In the genomic region with DNA sequence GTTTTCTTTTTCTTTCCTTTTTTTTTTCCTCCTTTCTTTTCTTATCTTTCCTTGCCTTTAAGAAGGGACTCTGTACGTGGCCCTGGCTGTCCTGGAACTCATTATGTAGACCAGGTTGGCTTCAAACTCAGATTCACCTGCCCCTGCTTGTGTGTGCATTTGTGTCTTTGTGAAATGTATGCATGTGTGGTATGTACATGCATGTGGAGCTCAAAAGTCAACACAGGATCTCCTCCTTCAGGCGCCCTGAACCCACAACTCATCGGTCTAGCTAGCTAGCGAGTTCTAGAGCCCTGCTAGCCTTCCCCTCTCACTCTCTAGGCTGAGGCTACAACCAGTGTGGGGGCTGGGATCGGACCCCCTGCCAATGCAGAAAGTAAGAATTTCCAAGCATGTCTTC, we compare ENCODE assay signal across 12 mouse cellular contexts. TPM values are rescaled to one million over a fixed set of nuclear protein-coding genes. Genes with fewer than 3 reads are reported as not detected.
DNase-seq lines count a peak whose midpoint lies in the region; ATAC-seq lines count a peak whose summit lies in the region.
"Had no signal": no experiment of that assay in that cellular context is flagged by ENCODE, and none has a peak within 500 bp of the region (broad histone marks: within the 10 kb centered on the region; RNA-seq: fewer than 3 reads in every experiment).

No protein-coding gene starts in this region.

- no peaks in the 10 kb centered on the region for H3K9me3 ChIP-seq in hindbrain, embryonic 14.5 days (ENCODE audit: control insufficient read depth, low read length)
- H3K9me3 ChIP-seq in hindbrain, embryonic 11.5 days (ENCODE audit: control insufficient read depth, low read length) = no peaks in the 10 kb centered on the region
- no peaks in the 10 kb centered on the region for H3K9me3 ChIP-seq in midbrain, embryonic 15.5 days
- H3K9me3 ChIP-seq in midbrain, embryonic 14.5 days (ENCODE audit: control insufficient read depth, low read length) = no peaks in the 10 kb centered on the region
- H3K9me3 ChIP-seq in stomach, embryonic 16.5 days (replicated peaks; ENCODE audit: control insufficient read depth, low read length) = no peaks in the 10 kb centered on the region

- peak; percentile 17 to 38 for DNase-seq in adrenal gland, adult (ENCODE audit: inconsistent age in 2 of 2, low spot score in 1 of 2)
- no peak for DNase-seq in adrenal gland, postnatal 4 days (ENCODE audit: low spot score in 2 of 2)
- DNase-seq in hindbrain, embryonic 14.5 days (ENCODE audit: low spot score) = no peak
- no peak for DNase-seq in hindbrain, embryonic 11.5 days (ENCODE audit: low spot score)
- DNase-seq in midbrain, embryonic 14.5 days = no peak
- DNase-seq in layer of hippocampus, postnatal 25 days (ENCODE audit: extremely low spot score in 1 of 2, low spot score in 1 of 2) = no peak
- DNase-seq: cerebellum, postnatal 36 days; gastrocnemius, postnatal 14 days; right cerebral cortex, postnatal 4 days had no signal

- no peak overlapping the region for H3K4me3 ChIP-seq in hindbrain, embryonic 14.5 days (replicated peaks; ENCODE audit: low read length)
- no peak overlapping the region for H3K4me3 ChIP-seq in hindbrain, embryonic 11.5 days (ENCODE audit: low read depth, low read length)
- no peak overlapping the region for H3K4me3 ChIP-seq in midbrain, embryonic 15.5 days
- no peak overlapping the region for H3K4me3 ChIP-seq in midbrain, embryonic 14.5 days (replicated peaks; ENCODE audit: low read depth, low read length)
- no peak overlapping the region; the same call in 1 of the 2 replicates for H3K4me3 ChIP-seq in stomach, embryonic 16.5 days (replicated peaks; ENCODE audit: low read length)

- H3K36me3 ChIP-seq in hindbrain, embryonic 14.5 days (replicated peaks; ENCODE audit: control insufficient read depth, insufficient read depth) = peaks cover 6% of the 10 kb centered on the region; the same call in 1 of the 2 replicates
- no peaks in the 10 kb centered on the region for H3K36me3 ChIP-seq in hindbrain, embryonic 11.5 days (ENCODE audit: control insufficient read depth, insufficient read depth, low read length)
- H3K36me3 ChIP-seq in midbrain, embryonic 15.5 days (replicated peaks) = no peaks in the 10 kb centered on the region
- H3K36me3 ChIP-seq in midbrain, embryonic 14.5 days (ENCODE audit: control insufficient read depth, insufficient read depth, low read length) = peaks cover 12% of the 10 kb centered on the region
- no peaks in the 10 kb centered on the region for H3K36me3 ChIP-seq in stomach, embryonic 16.5 days (ENCODE audit: control insufficient read depth, insufficient read depth, low read length)

- peak overlapping the region; percentile 66; the same call in 1 of the 2 replicates for H3K4me2 ChIP-seq in hindbrain, embryonic 14.5 days (replicated peaks)
- H3K4me2 ChIP-seq in hindbrain, embryonic 11.5 days (replicated peaks; ENCODE audit: low read depth, low read length) = no peak overlapping the region
- H3K4me2 ChIP-seq in midbrain, embryonic 15.5 days = peak overlapping the region; percentile 59; the same call in 1 of the 2 replicates
- H3K4me2 ChIP-seq in midbrain, embryonic 14.5 days (ENCODE audit: low read length) = no peak overlapping the region
- 0 out of 2 replicates have a peak overlapping the region, but pooled peaks have one; percentile 68 for H3K4me2 ChIP-seq in stomach, embryonic 16.5 days (ENCODE audit: low read depth, low read length)

- ATAC-seq in hindbrain, embryonic 14.5 days (ENCODE audit: low FRiP score) = no peak
- ATAC-seq in hindbrain, embryonic 11.5 days (ENCODE audit: low FRiP score) = no peak
- ATAC-seq in midbrain, embryonic 15.5 days (replicated peaks) = no peak
- no peak for ATAC-seq in midbrain, embryonic 14.5 days (ENCODE audit: low FRiP score, low TSS enrichment)
- no peak for ATAC-seq in stomach, embryonic 16.5 days (ENCODE audit: insufficient read depth, low FRiP score)

- no peaks in the 10 kb centered on the region for H3K27me3 ChIP-seq in hindbrain, embryonic 14.5 days (ENCODE audit: control insufficient read depth, insufficient read depth, low read length)
- no peaks in the 10 kb centered on the region for H3K27me3 ChIP-seq in hindbrain, embryonic 11.5 days (ENCODE audit: control insufficient read depth, insufficient read depth, low read length)
- H3K27me3 ChIP-seq in midbrain, embryonic 15.5 days (replicated peaks) = no peaks in the 10 kb centered on the region
- no peaks in the 10 kb centered on the region for H3K27me3 ChIP-seq in midbrain, embryonic 14.5 days (ENCODE audit: control insufficient read depth, insufficient read depth, low read length)
- H3K27me3 ChIP-seq in stomach, embryonic 16.5 days (ENCODE audit: control insufficient read depth, insufficient read depth, low read length) = no peaks in the 10 kb centered on the region

- H3K9ac ChIP-seq in hindbrain, embryonic 14.5 days = no peak overlapping the region
- H3K9ac ChIP-seq in hindbrain, embryonic 11.5 days (ENCODE audit: low read depth, low read length) = no peak overlapping the region
- no peak overlapping the region for H3K9ac ChIP-seq in midbrain, embryonic 15.5 days
- no peak overlapping the region for H3K9ac ChIP-seq in midbrain, embryonic 14.5 days (replicated peaks; ENCODE audit: low read length)
- no peak overlapping the region for H3K9ac ChIP-seq in stomach, embryonic 16.5 days (ENCODE audit: low read length)

- no peak overlapping the region for H3K27ac ChIP-seq in hindbrain, embryonic 14.5 days
- H3K27ac ChIP-seq in hindbrain, embryonic 11.5 days (ENCODE audit: low read depth, low read length) = no peak overlapping the region
- H3K27ac ChIP-seq in midbrain, embryonic 15.5 days = no peak overlapping the region
- H3K27ac ChIP-seq in midbrain, embryonic 14.5 days (replicated peaks; ENCODE audit: low read depth, low read length) = no peak overlapping the region
- H3K27ac ChIP-seq in stomach, embryonic 16.5 days (ENCODE audit: low read length) = no peak overlapping the region
- H3K27ac ChIP-seq: macrophage had no signal

- H3K4me1 ChIP-seq in hindbrain, embryonic 14.5 days (replicated peaks; ENCODE audit: control insufficient read depth, insufficient read depth, low read length) = peaks cover 14% of the 10 kb centered on the region
- H3K4me1 ChIP-seq in hindbrain, embryonic 11.5 days (replicated peaks; ENCODE audit: control insufficient read depth, insufficient read depth, low read length) = no peaks in the 10 kb centered on the region
- H3K4me1 ChIP-seq in midbrain, embryonic 15.5 days = peaks cover 12% of the 10 kb centered on the region
- peaks cover 3% of the 10 kb centered on the region; the same call in 1 of the 2 replicates for H3K4me1 ChIP-seq in midbrain, embryonic 14.5 days (ENCODE audit: control insufficient read depth, insufficient read depth, low read length)
- peaks cover 11% of the 10 kb centered on the region for H3K4me1 ChIP-seq in stomach, embryonic 16.5 days (ENCODE audit: control insufficient read depth, insufficient read depth, low read length)

- 92% methylated on average over 5 of the region's 5 CpGs for WGBS in hindbrain, embryonic 14.5 days
- 90% methylated on average over 5 of the region's 5 CpGs for WGBS in hindbrain, embryonic 11.5 days
- WGBS in midbrain, embryonic 15.5 days = 89% methylated on average over 5 of the region's 5 CpGs
- 94% methylated on average over 5 of the region's 5 CpGs for WGBS in midbrain, embryonic 14.5 days
- 83% methylated on average over 5 of the region's 5 CpGs for WGBS in stomach, embryonic 16.5 days

RNA-seq across cellular contexts. Expression of gene Mrps36, which starts 1.6 kb away (rescaled TPM):
- total RNA-seq in adrenal gland, postnatal 4 days (2021) = 100 to 1,000 TPM in 1 of 2 experiments, 10 to 100 TPM in 1; 95.5 to 102 TPM
- 154 and 169 TPM in 2 replicates for polyA plus RNA-seq in hindbrain, embryonic 14.5 days (2014; fragmentation: Nextera tagmentation; extraction: Ambion mirVana)
- polyA plus RNA-seq in hindbrain, embryonic 11.5 days (2014; fragmentation: Nextera tagmentation; extraction: Ambion mirVana) = 135 and 139 TPM in 2 replicates
- polyA plus RNA-seq in midbrain, embryonic 15.5 days (2015; fragmentation: Nextera tagmentation; extraction: Ambion mirVana) = 119 and 125 TPM in 2 replicates
- polyA plus RNA-seq in midbrain, embryonic 14.5 days (2014; fragmentation: Nextera tagmentation; extraction: Ambion mirVana) = 132 and 142 TPM in 2 replicates
- polyA plus RNA-seq in stomach, embryonic 16.5 days (2015; fragmentation: Nextera tagmentation; extraction: Ambion mirVana) = 147 and 163 TPM in 2 replicates
- 10 to 100 TPM; 55.9 to 56.0 TPM for total RNA-seq in layer of hippocampus, postnatal 25 days (2021)

RNA-seq across cellular contexts. Expression of gene Cdk7, which starts 12.1 kb away (rescaled TPM):
- 10 to 100 TPM; 66.5 to 68.2 TPM for total RNA-seq in adrenal gland, postnatal 4 days (2021)
- 37.6 and 42.3 TPM in 2 replicates for polyA plus RNA-seq in hindbrain, embryonic 14.5 days (2014; fragmentation: Nextera tagmentation; extraction: Ambion mirVana)
- 78.0 TPM in 2 replicates for polyA plus RNA-seq in hindbrain, embryonic 11.5 days (2014; fragmentation: Nextera tagmentation; extraction: Ambion mirVana)
- polyA plus RNA-seq in midbrain, embryonic 15.5 days (2015; fragmentation: Nextera tagmentation; extraction: Ambion mirVana) = 41.6 and 42.7 TPM in 2 replicates
- polyA plus RNA-seq in midbrain, embryonic 14.5 days (2014; fragmentation: Nextera tagmentation; extraction: Ambion mirVana) = 43.2 and 46.0 TPM in 2 replicates
- polyA plus RNA-seq in stomach, embryonic 16.5 days (2015; fragmentation: Nextera tagmentation; extraction: Ambion mirVana) = 69.4 and 78.0 TPM in 2 replicates
- 10 to 100 TPM; 36.3 to 38.6 TPM for total RNA-seq in layer of hippocampus, postnatal 25 days (2021)

RNA-seq across cellular contexts. Expression of gene Cenph, which starts 32.9 kb away (rescaled TPM):
- total RNA-seq in adrenal gland, postnatal 4 days (2021) = 10 to 100 TPM in 1 of 2 experiments, 1 to 10 TPM in 1; 9.3 to 12.9 TPM
- polyA plus RNA-seq in hindbrain, embryonic 14.5 days (2014; fragmentation: Nextera tagmentation; extraction: Ambion mirVana) = 6.7 and 6.9 TPM in 2 replicates
- polyA plus RNA-seq in hindbrain, embryonic 11.5 days (2014; fragmentation: Nextera tagmentation; extraction: Ambion mirVana) = 46.6 and 48.0 TPM in 2 replicates
- 5.4 and 5.8 TPM in 2 replicates for polyA plus RNA-seq in midbrain, embryonic 15.5 days (2015; fragmentation: Nextera tagmentation; extraction: Ambion mirVana)
- 5.1 and 8.3 TPM in 2 replicates for polyA plus RNA-seq in midbrain, embryonic 14.5 days (2014; fragmentation: Nextera tagmentation; extraction: Ambion mirVana)
- polyA plus RNA-seq in stomach, embryonic 16.5 days (2015; fragmentation: Nextera tagmentation; extraction: Ambion mirVana) = 24.9 and 25.7 TPM in 2 replicates
- 1 to 10 TPM in 1 of 2 experiments, under 1 TPM in 1; 0.42 to 1.1 TPM for total RNA-seq in layer of hippocampus, postnatal 25 days (2021)

RNA-seq across cellular contexts. Expression of gene Ccnb1, which starts 43.5 kb away (rescaled TPM):
- total RNA-seq in adrenal gland, postnatal 4 days (2021) = 10 to 100 TPM; 42.2 to 59.1 TPM
- polyA plus RNA-seq in hindbrain, embryonic 14.5 days (2014; fragmentation: Nextera tagmentation; extraction: Ambion mirVana) = 40.7 and 51.4 TPM in 2 replicates
- 322 and 345 TPM in 2 replicates for polyA plus RNA-seq in hindbrain, embryonic 11.5 days (2014; fragmentation: Nextera tagmentation; extraction: Ambion mirVana)
- polyA plus RNA-seq in midbrain, embryonic 15.5 days (2015; fragmentation: Nextera tagmentation; extraction: Ambion mirVana) = 30.9 and 44.5 TPM in 2 replicates
- polyA plus RNA-seq in midbrain, embryonic 14.5 days (2014; fragmentation: Nextera tagmentation; extraction: Ambion mirVana) = 31.0 and 69.9 TPM in 2 replicates
- polyA plus RNA-seq in stomach, embryonic 16.5 days (2015; fragmentation: Nextera tagmentation; extraction: Ambion mirVana) = 173 and 187 TPM in 2 replicates
- total RNA-seq in layer of hippocampus, postnatal 25 days (2021) = 1 to 10 TPM; 1.5 TPM

Comparison
In these comparisons a context has a peak if more than half of its experiments do, and no peak if none do; other contexts are left out.
1. DNase-seq: peak in adrenal gland, adult (2 of 2); none in adrenal gland, postnatal 4 days (0 of 2), hindbrain, embryonic 14.5 days (single experiment), hindbrain, embryonic 11.5 days (single experiment), midbrain, embryonic 14.5 days (single experiment) and layer of hippocampus, postnatal 25 days (0 of 2).
2. H3K4me2 ChIP-seq: peak in hindbrain, embryonic 14.5 days (single experiment), midbrain, embryonic 15.5 days (single experiment) and stomach, embryonic 16.5 days (single experiment); none in hindbrain, embryonic 11.5 days (single experiment) and midbrain, embryonic 14.5 days (single experiment).